Mouse (Mus musculus) left cerebral cortex, adult 9 months (tissue): ENCODE results near the gene Sorbs1.
A peak's percentile ranks its signal among the peaks of the same experiment; 100 is the strongest.
"Not testable (repeated sequence)": the region's sequence is repeated elsewhere in the genome, so short reads cannot be mapped to it uniquely, and the experiment has no call there.

Experiments
- DNase-seq, 2 experiments: peaks; one replicate each; pipeline ENCODE4 v3.0.0; 2022; ENCODE audit warnings: low spot score in 2 of 2

Gene Sorbs1

DNA sequence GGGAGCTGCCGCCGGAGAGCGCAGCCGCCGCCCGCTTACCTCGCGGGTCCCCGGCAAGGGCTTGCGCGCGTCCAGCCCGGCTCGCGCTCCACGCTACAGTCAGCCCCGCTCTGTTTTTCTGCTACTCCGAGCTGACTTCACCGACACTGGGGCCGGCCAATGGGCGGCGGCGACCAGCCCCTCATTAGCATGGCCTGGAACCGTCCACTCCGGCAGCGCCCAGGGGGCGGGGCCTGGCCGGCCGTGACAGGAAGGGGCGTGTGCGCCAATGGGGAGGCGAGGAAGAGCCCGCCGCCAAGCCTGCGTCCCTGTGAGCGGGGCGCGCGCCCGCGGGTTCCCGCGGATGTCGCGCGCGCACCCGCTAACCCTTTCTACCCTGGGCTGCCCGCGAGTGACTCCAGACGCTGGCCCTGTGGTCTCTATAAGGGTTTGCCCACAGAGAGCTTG lies at the start of gene Sorbs1:
Sorbs1 (minus strand) TSS at position 148 of the 447 bp plus-strand sequence.
- peak; percentile 89 to 97 for DNase-seq

DNA sequence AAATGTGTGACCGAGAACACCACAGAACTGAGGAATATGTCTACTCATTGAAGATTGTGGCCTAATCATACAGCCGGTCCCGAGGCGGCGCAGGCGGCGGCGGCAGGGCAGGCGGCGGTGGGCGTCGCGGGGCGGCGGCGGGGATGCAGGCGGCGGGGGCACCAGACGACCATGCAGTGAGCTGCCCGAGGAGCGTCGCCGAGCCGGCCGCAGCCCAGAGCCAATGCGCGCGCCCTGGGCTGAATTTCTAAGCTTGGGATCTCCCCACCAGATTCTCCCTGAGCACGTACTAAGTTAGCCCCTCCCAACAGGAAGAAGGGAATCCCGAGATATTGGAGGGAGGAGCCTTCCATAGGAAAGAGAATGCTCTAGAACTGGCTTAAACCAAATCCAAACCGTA lies 47.9 kb upstream of the Sorbs1 start:
- not testable (repeated sequence) for DNase-seq

DNA sequence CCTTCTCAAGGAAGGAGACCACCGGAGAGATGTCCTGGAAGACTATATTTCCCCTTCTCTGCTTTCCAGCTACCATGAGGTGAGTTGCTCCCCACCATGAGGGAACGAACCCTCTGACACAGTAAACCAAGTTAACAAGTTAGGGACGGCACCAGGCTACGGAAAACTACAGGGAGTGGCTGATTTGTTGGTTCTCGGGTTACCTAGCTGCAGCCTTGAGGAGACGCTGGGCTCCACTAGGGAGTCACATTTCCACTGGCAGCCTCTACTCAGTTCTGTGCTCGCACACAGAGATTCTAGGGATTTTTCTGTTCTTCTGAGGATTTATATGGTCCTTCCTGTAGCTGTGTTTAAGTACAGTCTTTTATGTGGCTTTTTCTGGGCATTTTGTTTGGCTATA lies 42.5 kb upstream of the Sorbs1 start:
- no peak for DNase-seq

DNA sequence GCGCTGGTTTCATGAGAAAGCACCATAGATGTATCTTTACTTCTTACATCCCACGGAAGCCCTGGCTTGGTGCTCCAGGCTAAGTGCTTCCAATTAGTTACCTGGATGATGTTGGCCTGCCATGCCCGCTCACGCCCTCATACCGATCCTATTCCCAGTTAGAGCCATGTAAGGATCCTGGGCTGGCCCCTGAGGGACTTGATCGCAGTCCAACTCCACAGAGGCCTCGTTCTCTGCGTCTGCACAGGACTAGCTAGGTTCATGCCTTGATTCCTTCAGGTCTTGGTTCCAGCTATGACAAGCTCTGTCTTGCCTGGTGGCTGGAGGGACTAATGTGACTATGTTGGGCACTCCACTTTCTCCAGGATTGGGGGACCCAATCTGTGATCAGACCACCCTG lies 41.6 kb upstream of the Sorbs1 start:
- no peak for DNase-seq

DNA sequence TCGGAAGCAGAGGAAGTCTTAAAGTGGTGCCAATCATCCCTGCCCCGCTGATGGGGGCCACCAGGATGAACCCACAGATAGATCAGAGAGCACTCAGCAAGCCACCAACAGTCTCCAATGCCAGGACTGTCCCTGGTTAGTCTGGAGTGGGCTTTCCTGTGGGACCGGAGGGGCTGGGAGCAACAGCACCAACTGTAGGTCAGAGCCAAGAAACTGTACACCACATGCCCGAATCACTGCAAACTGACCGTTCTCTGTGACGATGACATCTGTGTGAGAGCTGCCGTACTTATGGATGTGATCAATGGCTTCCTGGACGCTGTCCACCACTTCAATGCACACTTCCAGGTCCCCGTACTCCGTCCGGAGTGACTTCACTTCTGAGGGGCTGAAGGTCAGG lies 40.8 kb upstream of the Sorbs1 start:
- DNase-seq = no peak

DNA sequence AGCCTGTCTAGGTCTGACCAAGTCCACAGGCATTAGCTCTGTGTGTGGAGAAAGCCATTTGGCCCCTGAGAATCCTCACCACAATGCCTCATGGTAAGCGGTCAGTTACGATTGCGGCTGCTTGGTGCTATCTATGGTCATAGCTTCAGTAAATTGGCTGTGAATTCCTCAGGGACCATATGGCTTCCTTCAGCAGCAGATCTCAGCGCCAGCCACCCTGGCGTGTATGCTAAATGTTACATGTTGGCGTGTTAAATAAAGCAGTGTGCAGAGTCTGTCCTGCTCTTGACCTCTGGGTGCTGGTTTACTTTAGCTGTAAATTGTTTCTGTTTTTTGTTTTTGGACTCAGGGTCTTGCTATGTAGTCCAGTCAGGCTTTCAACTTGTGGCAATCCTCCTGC lies 40.3 kb upstream of the Sorbs1 start:
- peak in 1 of 2 experiments; percentile 29 for DNase-seq

DNA sequence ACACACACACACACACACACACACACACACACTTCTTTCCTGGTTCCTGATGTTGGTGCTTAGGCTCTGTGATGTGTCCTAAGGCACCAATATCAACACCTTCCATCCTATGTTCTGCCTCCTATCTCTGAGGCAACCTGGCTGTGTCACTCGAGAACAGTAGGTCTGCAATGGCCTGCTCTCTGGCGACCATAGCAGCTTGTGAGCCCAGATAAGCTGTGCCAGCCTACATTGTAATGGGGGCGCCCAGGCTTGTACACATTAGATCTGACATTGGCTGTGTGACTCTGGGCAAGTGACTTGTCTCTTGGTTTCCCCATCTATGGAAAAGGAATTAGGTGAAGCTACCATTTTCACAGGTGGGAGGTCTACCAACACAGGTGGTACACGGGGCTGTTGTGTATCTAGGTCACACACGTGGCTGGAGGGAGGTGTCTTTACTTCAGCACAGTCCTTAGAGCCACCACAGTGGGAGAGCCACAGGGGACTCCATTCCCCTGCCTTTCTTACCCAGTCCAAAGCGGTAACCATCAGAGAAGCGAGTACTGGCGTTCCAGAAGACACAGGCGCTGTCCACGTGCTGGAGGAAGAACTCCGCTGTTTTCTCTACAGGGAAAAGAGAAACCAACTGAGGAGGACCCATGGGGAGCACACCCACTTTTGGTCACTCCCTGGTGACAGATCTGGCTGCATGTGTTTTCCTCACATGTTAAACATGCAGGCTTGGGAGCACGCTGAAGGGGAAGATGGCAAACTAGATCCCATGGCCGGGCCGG lies 39.6 kb upstream of the Sorbs1 start:
- DNase-seq = no peak

DNA sequence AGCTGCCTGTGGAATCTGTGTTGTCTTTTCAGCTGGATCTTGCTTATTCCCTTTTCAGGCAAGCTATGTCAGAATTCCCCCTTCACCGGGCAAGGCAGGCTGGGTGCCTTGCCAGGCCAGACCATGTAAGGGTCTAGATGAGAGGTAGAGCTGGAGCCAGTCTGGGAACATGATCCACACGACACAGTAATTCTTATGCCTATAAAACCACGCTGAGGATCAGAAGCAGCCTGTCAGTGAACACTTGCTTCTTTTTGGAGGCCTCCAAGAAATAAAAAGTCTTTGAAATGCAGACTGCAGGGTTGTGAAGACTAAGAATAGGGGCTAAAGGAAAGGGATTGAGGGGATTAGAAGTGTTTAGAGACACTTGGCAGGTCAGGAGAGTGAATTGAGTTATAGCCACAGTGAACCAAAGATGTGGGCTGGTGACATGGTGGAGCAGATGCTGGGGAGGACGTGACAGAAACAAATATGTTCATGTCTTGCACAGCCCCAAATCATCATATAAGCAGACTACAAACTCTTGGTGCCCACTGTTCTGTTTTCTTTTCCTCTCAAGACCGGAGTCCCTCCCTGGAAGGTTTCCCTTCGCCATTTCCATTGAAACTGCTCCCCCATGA lies 36.0 kb upstream of the Sorbs1 start:
- no peak for DNase-seq

DNA sequence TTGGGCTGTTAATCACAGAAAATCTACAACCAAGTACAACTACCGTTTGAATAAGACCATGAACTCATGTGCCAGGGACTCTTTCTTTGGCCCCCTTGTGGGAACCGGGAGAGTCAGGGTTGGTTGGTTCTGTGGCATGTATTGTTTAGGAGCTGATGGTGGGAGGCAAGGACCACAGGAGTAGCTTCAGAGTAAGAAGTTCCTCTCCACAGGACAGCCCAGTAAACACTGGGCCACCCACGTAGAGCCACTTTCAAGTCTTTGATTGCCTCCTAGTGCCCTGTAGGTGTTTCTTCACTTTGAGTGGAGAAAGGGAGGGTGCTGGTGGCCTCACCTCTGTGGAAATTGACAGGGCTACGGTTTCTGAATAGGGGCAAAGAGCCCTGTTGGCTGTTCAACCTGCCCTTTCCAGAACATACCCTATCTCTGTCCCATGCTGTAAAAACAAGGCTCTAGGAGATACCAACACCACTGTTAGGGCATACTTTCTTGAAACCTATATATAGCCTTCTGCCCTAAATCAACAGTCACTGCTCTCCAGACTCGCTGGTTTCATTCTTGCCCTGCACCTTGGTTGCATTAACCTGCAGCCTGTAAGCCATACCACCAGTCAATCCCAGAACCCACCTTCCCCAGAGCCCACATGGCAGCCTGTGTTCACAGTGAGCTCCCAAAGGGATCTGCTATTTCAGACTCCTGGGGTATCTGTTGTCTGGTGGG lies 35.4 kb upstream of the Sorbs1 start:
- DNase-seq = no peak

DNA sequence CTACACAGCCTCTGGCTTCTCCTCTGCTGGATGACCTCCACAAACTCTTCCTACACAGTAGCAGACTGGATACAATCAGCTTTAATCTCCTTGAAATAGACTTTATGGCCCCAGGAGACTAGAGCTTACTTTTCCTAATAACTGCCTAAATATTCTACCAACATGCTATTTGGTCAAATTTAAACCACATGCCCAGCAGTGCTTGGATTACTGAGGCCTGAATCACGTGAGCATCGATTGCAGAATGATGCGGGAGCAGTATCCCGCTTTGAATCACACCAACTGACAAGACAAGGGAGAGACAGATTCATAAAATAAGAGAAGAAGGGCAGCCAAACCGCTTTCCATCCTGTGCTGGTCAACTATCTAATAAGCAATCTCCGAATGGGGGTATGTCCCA lies 34.8 kb upstream of the Sorbs1 start:
- no peak for DNase-seq

DNA sequence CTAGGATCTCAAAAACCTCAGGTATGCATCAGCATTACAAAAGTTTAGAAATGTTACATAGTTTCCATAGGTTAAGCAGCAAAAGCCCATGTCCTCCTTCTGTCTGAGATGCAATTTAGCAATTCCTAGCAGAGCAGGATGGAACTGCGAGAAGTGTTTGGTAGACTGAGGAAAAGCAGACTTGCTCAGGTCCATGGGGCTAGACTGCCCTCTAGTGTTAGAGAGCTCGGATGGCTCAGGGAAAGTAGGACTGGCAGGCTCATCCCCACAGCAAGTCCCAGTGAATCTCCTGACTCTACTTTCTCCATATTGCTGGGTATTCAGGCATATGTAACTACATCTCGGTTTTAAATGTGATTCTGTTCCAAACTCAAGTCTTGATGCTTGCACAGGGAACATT lies 31.3 kb upstream of the Sorbs1 start:
- DNase-seq = peak in 1 of 2 experiments; percentile 75

DNA sequence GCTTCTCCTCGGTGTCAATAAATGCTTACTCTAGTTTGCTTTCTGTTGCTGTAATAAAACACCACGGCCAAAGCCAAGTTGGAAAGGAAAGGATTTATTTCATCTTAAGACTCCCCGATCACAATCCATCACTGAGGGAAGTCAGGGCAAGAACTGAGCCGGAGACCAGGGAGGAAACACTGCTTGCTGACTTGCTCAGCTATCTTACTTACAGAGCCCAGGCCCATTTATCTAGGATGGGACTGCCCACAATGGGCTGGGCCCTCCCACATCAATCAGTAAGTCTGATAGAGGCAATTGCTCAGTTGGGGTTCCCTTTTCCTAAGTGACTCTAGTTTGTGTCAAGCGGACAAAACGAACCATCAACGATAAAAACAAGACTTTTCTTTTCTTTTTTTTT lies 29.2 kb upstream of the Sorbs1 start:
- no peak for DNase-seq

DNA sequence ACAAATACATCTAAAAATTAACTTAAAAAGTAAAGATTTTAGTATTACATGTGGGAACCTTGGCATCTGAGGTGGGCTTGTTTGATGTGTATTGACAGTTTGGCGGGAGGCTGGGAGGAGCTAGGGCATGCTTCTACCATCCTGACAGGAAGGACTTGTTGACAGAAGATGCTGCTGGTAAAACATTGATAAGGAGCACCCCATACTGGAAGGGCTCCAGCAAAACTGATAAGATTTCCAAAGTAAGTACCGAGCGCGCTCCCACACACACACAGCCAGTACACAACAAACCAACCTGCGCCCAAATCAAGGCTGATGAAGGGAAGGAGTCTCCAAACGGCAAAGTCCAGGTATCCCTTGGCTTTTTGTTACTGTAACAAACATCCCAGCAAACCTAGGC lies 22.9 kb upstream of the Sorbs1 start:
- DNase-seq = no peak

DNA sequence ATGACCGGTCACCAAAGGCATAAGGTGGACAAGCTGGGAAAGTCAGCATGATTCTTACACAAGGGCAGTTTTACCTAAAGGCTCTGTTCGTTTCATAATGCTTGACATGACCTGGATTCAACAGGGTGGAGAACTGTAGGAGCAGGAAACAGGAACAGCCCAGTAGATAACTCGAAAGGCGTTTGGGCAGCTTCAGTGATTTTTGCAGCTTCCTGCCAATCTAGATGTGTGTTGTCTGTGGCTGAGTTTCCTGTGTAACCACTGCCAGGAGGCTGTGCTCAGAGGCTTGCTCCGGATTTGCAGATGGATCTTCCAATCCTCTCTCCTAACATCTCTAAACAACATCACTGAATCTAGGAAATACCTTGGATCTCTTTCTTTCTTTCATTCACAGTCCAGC lies 18.9 kb upstream of the Sorbs1 start:
- DNase-seq = no peak

DNA sequence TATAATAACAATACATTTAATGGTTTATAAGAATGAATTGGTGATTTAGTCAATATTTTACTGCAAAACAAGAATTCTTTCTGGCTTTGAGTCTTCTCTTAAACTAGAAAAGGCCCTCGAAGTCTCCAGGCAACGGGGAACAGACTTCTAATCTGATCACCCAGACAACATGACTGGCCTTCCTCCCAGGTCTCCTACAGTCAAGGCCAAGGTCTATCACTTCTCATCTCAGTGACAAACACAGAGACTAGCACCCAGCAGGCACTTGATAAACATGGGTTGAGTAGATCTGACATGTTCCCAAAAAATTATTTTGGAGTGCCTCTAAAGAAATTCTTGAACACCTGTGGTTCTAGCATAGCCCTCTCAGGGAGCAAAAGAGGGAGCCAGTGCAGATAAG lies 16.7 kb upstream of the Sorbs1 start:
- no peak for DNase-seq

DNA sequence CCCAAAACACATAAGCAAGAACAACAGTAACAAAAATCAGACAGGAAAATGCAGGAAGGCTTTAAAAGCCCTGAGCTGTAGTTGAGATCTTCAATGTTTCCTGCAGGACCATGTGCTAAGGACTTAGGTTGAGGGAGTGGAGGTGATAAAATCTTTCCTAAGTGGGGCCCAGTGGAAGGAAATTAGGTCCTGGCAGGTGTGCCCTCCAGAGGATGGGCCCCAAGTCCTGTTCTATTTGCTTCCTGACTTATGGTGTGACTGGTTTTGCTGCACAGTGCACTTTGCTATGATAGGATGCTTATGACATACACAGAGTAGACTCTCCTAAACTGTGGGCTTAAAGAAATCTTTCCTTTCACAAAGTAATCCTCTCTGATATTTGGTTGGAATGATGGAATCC lies 14.7 kb upstream of the Sorbs1 start:
- no peak for DNase-seq

DNA sequence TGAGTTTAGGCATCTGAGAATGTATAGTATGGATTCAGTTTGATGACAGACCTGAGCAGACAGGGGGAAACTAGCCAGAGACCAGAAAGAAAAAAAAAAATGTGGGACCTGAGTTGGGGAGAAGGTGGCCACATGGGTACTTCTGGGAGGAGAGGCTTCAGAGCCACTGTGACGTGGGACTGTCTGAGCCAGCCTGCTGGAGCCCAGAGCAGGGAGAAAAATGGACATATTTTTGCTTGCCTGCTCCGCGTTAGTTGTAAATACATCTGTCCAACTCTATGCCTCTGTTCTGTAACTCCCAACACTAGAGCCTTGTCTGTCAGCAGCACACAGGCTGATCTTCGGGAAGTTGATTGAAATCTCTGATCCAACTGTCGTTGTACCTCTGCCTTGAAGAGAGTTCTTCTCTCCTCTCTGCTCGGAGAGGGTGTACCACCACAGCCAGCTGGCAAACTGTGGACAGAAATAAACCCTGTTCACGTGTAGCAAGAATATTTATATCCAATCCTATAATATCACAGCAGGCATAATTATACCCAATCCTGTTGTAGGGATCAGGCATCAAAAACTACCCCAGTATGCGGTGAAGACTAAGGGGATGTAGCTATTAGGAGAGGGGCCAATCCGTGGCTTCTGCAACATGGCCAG lies 12.9 kb upstream of the Sorbs1 start:
- no peak for DNase-seq

DNA sequence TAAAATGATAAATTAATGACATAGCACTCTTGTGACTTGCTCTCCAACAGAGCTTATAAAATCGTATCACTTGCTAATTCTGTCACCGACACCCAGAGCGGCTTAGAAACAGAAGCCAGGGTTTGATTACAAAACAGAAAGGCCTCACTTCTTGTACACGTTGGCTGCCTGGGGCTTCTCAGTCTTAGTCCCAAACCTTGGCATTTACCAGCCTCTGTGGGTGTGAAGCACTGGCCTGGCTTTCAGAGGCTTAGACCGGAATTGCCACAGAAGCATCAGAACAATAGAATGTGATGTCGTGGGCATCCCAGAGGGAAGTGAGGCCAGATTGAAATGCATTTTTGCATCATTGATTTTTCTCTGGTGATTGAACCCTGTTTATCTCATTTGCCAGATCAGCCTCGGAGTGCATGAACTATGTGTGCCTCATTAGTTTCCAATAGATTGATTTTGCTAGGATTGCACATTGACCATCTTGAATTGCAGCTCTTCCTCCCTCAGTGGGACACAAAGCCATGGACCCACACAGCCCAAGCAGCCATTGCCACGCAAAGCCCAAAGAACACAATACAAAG lies 9.9 kb upstream of the Sorbs1 start:
- DNase-seq = no peak

DNA sequence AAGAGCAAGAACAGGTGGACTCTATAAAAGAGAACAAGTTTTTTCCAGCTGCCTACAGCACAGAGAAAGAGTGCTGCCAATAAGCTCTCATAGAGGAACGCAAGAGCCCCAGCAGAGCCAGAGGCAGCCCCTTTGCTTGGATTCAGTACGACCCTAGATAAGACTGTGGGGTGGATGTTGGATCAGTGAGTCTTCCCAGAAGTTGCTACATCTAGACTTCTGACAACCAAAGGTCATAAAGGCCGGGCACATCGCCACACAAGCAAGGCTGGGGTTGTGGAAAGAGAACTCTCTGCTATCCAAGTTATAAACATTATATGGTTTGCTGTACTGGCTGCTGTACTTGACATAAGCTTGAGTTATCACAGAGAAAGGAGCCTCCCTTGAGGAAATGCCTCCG lies 6.8 kb upstream of the Sorbs1 start:
- no peak for DNase-seq

DNA sequence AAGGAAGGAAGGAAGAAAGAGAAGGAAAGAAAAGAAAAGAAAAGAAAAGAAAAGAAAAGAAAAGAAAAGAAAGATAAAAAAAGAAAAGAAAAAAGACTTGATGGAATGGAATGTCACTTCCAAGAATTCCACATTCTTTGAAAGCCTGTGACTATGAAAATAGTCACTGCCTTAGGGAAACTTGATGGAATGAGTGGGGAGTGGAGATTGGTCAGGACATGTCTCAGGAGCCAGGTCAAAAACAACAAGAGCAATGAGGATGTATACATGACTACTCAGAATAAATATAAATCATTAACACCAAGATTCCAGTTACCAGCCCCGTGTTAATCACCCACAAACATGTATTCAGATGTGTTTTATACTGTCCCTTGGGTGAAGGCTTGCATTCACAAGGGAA lies 5.1 kb upstream of the Sorbs1 start:
- DNase-seq = no peak

DNA sequence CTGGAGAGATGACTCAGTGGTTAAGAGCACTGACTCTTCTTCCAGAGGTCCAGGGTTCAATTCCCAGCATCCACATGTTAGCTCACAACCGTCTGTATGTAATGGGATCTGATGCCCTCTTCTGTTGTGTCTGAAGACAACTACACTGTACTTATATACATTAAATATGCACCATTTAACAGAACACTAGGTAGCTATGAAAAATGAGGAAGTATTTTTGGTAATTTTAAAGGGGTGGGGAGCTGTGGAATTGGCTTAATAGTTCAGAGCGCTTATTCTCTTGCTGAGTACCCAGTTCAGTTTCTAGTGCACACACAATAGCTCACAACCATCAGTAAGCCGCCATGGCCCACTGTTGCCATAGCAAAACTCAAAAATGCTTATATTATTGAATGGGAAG lies 2.0 kb upstream of the Sorbs1 start:
- no peak for DNase-seq

DNA sequence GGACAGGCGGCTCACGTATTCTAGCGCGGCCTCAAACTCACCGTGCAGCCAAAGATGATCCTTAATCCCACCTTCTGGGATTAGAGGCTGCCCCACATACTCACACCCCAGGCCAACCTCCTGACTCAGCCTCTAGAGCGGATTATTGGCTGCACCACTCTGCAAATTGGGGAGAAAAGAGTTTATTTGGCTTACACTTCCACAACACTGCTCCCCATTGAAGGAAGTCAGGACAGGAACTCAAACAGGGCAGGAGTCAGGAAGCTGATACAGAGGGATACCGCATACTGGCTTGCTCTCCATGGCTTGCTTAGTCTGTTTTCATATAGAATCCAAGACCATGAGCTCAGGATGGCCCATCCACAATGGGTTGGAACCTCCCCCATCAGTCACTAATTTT lies 797 bp upstream of the Sorbs1 start:
- DNase-seq = no peak
